Mouse (Mus musculus): Measurements from ENCODE around the gene Rexo5. TPM values are rescaled to one million over a fixed set of nuclear protein-coding genes. Genes with fewer than 3 reads are reported as not detected.

Gene Rexo5
- polyA plus RNA-seq, 1 experiment from 2014 or later, result 25.0 TPM

DNA sequence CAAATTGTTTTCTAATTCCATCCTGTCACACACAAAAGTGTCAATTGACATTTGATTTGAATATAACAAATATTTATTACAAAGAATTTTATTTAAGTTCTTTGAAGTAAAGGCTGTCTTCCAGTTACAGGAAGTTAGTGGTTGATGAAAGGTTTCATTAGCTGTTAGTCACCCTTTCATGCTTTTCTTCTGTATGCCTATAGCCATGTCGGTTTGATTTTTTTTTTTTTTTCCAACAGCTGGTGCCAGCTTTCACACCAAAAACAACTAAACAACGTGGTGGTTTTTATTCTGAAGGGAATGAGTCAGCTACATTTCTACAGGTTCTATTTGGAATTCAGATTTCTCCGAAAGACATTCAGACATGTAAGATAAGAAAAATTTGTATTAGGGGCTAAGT is 7.2 kb downstream of the Rexo5 start:
- H3K9ac ChIP-seq (replicated peaks; ENCODE audit: low read depth, low read length), result no peak overlapping the region

DNA sequence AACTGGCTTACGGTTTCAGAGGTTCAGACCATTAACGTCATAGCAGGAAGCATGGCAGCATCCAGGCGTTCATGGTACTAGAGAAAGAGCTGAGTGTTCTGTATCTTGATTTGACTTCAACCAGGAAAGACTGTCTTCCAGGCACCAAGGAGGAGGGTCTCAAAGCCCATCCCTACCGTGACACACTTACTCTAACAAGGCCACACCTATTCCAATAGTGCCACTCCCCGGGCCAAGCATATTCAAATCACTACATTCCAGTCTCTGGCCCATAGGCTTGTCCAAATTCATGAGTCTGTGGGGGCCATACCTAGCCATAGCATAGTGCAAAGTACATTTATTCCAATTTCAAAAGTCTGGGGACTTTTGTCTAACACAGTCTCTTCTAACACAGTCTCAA is 13.6 kb downstream of the Rexo5 start:
- 87% methylated on average over 5 of the region's 5 CpGs for WGBS
- no peak overlapping the region for H3K9ac ChIP-seq (replicated peaks; ENCODE audit: low read depth, low read length)

More for the DNA sequence above, 7.2 kb downstream of the Rexo5 start:
- peaks cover 6% of the 10 kb centered on the region; the same call in 1 of the 2 replicates for H3K36me3 ChIP-seq (ENCODE audit: control insufficient read depth, insufficient read depth, low read length)
- H3K27me3 ChIP-seq (ENCODE audit: control insufficient read depth, insufficient read depth, low read length), result no peaks in the 10 kb centered on the region
- H3K4me2 ChIP-seq (replicated peaks; ENCODE audit: low read depth, low read length), result no peak overlapping the region
- 83% methylated on average over 3 of the region's 3 CpGs for WGBS
- no peaks in the 10 kb centered on the region for H3K9me3 ChIP-seq (ENCODE audit: control insufficient read depth, low read depth, low read length)
- no peak overlapping the region for H3K27ac ChIP-seq (ENCODE audit: low read length)
- H3K4me1 ChIP-seq (ENCODE audit: control insufficient read depth, insufficient read depth, low read length), result no peaks in the 10 kb centered on the region
- no peak overlapping the region for H3K4me3 ChIP-seq (ENCODE audit: low read depth, low read length)
- ATAC-seq (ENCODE audit: insufficient number of reproducible peaks, insufficient read depth, low FRiP score, low read depth), result no peak

DNA sequence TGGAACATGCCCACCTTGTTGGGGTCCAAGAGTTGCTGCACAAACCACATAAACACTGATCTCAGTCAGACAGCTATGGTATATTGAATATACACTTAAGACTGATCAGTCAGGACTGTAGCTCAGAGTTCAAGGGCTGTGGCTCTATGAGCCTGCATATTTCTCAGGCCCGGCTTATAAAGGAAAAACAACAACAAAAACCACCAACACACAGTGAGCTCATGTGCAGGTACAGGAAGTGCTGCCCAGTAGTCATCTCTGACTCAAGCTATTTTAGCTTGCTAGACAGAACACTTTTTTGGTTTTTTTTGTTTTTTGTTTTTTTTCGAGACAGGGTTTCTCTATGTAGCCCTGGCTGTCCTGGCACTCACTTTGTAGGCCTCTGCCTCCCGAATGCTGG is 14.9 kb downstream of the Rexo5 start:
- H3K4me1 ChIP-seq (ENCODE audit: control insufficient read depth, insufficient read depth, low read length), result no peaks in the 10 kb centered on the region
- no peak overlapping the region for H3K9ac ChIP-seq (replicated peaks; ENCODE audit: low read depth, low read length)
- H3K4me3 ChIP-seq (ENCODE audit: low read depth, low read length), result no peak overlapping the region
- no peak overlapping the region for H3K27ac ChIP-seq (ENCODE audit: low read length)
- no peaks in the 10 kb centered on the region for H3K27me3 ChIP-seq (ENCODE audit: control insufficient read depth, insufficient read depth, low read length)
- no peak for ATAC-seq (ENCODE audit: insufficient number of reproducible peaks, insufficient read depth, low FRiP score, low read depth)
- H3K9me3 ChIP-seq (ENCODE audit: control insufficient read depth, low read depth, low read length), result no peaks in the 10 kb centered on the region
- no peak overlapping the region for H3K4me2 ChIP-seq (replicated peaks; ENCODE audit: low read depth, low read length)
- peaks cover 11% of the 10 kb centered on the region; the same call in 1 of the 2 replicates for H3K36me3 ChIP-seq (ENCODE audit: control insufficient read depth, insufficient read depth, low read length)
- 91% methylated on average over 3 of the region's 3 CpGs for WGBS

More for the DNA sequence above, 13.6 kb downstream of the Rexo5 start:
- Histone ChIP-seq H3K27ac (ENCODE audit: low read length) (no peak overlapping the region), H3K4me1 (ENCODE audit: control insufficient read depth, insufficient read depth, low read length) (no peaks in the 10 kb centered on the region), H3K27me3 (ENCODE audit: control insufficient read depth, insufficient read depth, low read length) (no peaks in the 10 kb centered on the region), H3K36me3 (ENCODE audit: control insufficient read depth, insufficient read depth, low read length) (peaks cover 11% of the 10 kb centered on the region; the same call in 1 of the 2 replicates), H3K9me3 (ENCODE audit: control insufficient read depth, low read depth, low read length) (no peaks in the 10 kb centered on the region), H3K4me3 (ENCODE audit: low read depth, low read length) (no peak overlapping the region), H3K4me2 (replicated peaks; ENCODE audit: low read depth, low read length) (no peak overlapping the region)
- ATAC-seq (ENCODE audit: insufficient number of reproducible peaks, insufficient read depth, low FRiP score, low read depth), result no peak

DNA sequence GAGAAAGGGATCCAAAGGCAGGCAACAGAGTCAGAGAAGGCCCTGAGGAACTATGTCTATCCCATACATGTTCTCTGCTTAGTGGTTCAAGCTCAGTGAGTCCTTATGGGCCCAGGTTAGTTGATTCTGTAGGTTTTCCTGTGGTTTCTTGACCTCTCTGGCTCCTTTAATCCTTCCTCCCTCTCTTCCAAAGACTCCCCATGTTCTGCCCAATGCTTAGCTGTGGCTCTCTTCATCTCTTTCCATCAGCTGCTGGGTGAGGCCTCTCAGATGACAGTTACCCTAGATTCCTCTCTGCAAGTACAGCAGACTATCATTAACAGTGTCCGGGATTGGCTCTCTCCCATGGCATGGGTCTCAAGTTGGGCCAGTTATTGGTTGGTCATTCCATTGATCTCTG is 41.6 kb downstream of the Rexo5 start:
- no peak for ATAC-seq (ENCODE audit: insufficient number of reproducible peaks, insufficient read depth, low FRiP score, low read depth)
- no peak overlapping the region for H3K4me3 ChIP-seq (ENCODE audit: low read depth, low read length)
- no peak overlapping the region for H3K27ac ChIP-seq (ENCODE audit: low read length)
- no peaks in the 10 kb centered on the region; the same call in 1 of the 2 replicates for H3K36me3 ChIP-seq (ENCODE audit: control insufficient read depth, insufficient read depth, low read length)
- no peaks in the 10 kb centered on the region for H3K9me3 ChIP-seq (ENCODE audit: control insufficient read depth, low read depth, low read length)
- WGBS, result 97% methylated on average over 1 of the region's 1 CpGs
- H3K4me2 ChIP-seq (replicated peaks; ENCODE audit: low read depth, low read length), result no peak overlapping the region
- H3K27me3 ChIP-seq (ENCODE audit: control insufficient read depth, insufficient read depth, low read length), result no peaks in the 10 kb centered on the region
- no peak overlapping the region for H3K9ac ChIP-seq (replicated peaks; ENCODE audit: low read depth, low read length)
- no peaks in the 10 kb centered on the region for H3K4me1 ChIP-seq (ENCODE audit: control insufficient read depth, insufficient read depth, low read length)

DNA sequence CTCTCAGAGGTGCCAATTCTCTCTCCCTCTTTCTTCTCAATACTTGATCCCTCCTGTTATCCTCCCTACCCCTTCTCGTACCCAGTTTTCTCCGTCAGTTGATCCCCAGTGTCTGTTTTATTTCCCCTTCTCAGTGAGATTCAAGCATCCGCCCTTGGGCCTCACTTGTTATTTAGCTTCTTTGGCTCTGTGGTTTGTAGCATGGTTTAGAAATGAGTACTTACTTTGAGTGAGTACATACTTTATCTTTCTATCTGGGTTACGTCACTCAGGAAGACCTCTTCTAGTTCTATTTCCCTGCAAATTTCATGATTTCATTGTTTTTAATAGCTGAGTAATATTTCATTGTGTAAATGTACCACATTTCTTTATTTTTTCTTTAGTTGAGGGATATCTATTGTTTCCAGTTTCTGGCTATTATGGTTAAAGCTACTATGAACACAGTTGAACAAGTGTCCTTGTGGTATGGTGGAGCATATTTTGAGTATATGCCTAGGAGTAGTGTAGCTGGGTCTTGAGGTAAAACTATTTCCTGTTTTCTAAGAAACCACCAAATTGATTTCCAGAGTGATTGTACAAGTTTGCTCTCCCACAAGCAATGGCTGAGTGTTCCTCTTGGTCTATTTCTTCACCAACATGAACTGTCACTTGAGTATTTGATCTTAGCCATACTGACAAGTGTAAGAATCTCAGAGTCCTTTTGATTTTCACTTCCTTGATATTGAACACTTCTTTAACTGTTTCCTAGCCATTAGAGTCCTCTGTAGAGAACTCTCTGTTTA is 42.4 kb downstream of the Rexo5 start:
- WGBS, result 90% methylated on average over 4 of the region's 4 CpGs
- H3K4me3 ChIP-seq (ENCODE audit: low read depth, low read length), result no peak overlapping the region
- no peak overlapping the region for H3K27ac ChIP-seq (ENCODE audit: low read length)
- no peak overlapping the region for H3K4me2 ChIP-seq (replicated peaks; ENCODE audit: low read depth, low read length)
- no peak overlapping the region for H3K9ac ChIP-seq (replicated peaks; ENCODE audit: low read depth, low read length)
- no peaks in the 10 kb centered on the region for H3K9me3 ChIP-seq (ENCODE audit: control insufficient read depth, low read depth, low read length)
- peaks cover under 1% of the 10 kb centered on the region; the same call in 1 of the 2 replicates for H3K36me3 ChIP-seq (ENCODE audit: control insufficient read depth, insufficient read depth, low read length)
- no peaks in the 10 kb centered on the region for H3K27me3 ChIP-seq (ENCODE audit: control insufficient read depth, insufficient read depth, low read length)
- H3K4me1 ChIP-seq (ENCODE audit: control insufficient read depth, insufficient read depth, low read length), result no peaks in the 10 kb centered on the region
- no peak for ATAC-seq (ENCODE audit: insufficient number of reproducible peaks, insufficient read depth, low FRiP score, low read depth)

DNA sequence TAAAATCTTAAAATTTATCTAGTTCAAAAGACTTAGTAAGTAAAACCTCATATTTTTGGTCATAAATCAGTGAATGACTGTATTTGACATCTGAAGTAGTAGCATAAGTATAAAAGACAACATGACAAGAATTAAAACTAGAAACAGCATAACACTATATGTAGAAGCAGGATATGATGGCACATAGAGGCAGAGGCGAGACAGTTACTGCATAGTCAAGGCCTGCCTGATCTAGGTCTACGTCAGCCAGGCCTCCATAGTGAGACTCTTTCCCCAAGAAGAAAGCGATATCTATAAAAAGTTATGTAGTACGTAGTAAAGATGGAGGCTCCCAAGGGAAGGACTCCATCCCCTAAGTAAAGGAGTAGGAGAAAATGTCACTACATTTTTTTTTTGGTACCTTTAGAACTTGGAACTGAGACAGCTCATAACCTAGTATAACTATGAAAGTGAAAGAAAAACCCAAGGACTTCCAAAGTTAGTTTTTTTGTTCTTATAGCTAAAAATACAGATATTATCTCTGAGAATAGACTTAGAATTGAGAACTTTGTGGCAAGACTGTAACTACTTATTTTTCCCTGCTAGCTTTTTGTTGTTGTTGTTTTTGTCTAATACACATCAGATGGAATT is 48.1 kb downstream of the Rexo5 start:
- no peaks in the 10 kb centered on the region for H3K4me1 ChIP-seq (ENCODE audit: control insufficient read depth, insufficient read depth, low read length)
- no peak overlapping the region for H3K4me2 ChIP-seq (replicated peaks; ENCODE audit: low read depth, low read length)
- WGBS, result 93% methylated on average over 4 of the region's 4 CpGs
- no peak overlapping the region for H3K9ac ChIP-seq (replicated peaks; ENCODE audit: low read depth, low read length)
- ATAC-seq (ENCODE audit: insufficient number of reproducible peaks, insufficient read depth, low FRiP score, low read depth), result no peak
- no peak overlapping the region for H3K27ac ChIP-seq (ENCODE audit: low read length)
- H3K27me3 ChIP-seq (ENCODE audit: control insufficient read depth, insufficient read depth, low read length), result no peaks in the 10 kb centered on the region
- H3K9me3 ChIP-seq (ENCODE audit: control insufficient read depth, low read depth, low read length), result no peaks in the 10 kb centered on the region
- H3K36me3 ChIP-seq (ENCODE audit: control insufficient read depth, insufficient read depth, low read length), result peaks cover 14% of the 10 kb centered on the region
- no peak overlapping the region for H3K4me3 ChIP-seq (ENCODE audit: low read depth, low read length)

DNA sequence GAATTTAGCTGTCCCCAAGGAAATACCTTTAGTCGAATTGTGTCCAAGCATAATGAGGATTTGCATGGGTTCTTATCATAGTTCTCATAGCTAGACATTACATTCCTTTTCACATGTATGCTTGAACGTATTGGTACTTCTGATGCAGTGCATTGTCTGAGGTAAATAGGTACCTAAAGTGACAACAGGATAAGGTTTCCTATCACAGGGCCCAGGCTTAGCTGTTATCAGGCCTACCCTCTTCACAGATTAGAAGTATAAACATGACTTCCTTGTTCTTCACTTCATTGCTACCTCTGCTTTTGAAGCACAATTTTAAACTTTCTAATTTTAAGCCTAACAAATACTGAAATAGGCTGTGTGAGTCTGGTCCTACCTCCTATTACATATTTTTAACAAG is 51.7 kb downstream of the Rexo5 start:
- WGBS, result 72% methylated on average over 2 of the region's 2 CpGs
- Histone ChIP-seq H3K9me3 (ENCODE audit: control insufficient read depth, low read depth, low read length) (no peaks in the 10 kb centered on the region), H3K9ac (replicated peaks; ENCODE audit: low read depth, low read length) (no peak overlapping the region), H3K27ac (ENCODE audit: low read length) (no peak overlapping the region), H3K4me1 (ENCODE audit: control insufficient read depth, insufficient read depth, low read length) (no peaks in the 10 kb centered on the region), H3K4me3 (ENCODE audit: low read depth, low read length) (no peak overlapping the region), H3K27me3 (ENCODE audit: control insufficient read depth, insufficient read depth, low read length) (no peaks in the 10 kb centered on the region), H3K36me3 (ENCODE audit: control insufficient read depth, insufficient read depth, low read length) (peaks cover 20% of the 10 kb centered on the region), H3K4me2 (replicated peaks; ENCODE audit: low read depth, low read length) (no peak overlapping the region)
- ATAC-seq (ENCODE audit: insufficient number of reproducible peaks, insufficient read depth, low FRiP score, low read depth), result no peak

DNA sequence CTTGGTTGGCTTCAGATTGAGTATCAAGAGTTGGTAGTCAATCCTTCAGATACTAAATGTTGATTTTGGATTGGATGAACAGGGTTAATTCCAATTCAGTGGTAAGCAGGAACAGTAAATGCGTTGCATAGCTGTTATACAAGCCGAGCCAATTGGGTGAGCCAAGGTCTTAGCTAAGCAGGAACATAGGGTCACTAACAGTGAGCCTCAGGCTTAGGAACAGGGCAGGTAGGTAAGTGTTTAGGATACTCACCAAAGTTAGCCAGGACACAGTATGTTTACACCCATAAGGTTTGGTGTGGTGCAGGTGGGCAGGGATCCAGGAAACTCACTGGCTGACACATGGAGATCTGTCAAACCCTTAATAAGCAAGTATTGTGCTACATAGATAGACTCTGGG is 53.6 kb downstream of the Rexo5 start:
- no peaks in the 10 kb centered on the region for H3K9me3 ChIP-seq (ENCODE audit: control insufficient read depth, low read depth, low read length)
- 95% methylated on average over 2 of the region's 2 CpGs for WGBS
- H3K9ac ChIP-seq (replicated peaks; ENCODE audit: low read depth, low read length), result no peak overlapping the region
- no peaks in the 10 kb centered on the region for H3K27me3 ChIP-seq (ENCODE audit: control insufficient read depth, insufficient read depth, low read length)
- no peak overlapping the region for H3K4me3 ChIP-seq (ENCODE audit: low read depth, low read length)
- H3K4me2 ChIP-seq (replicated peaks; ENCODE audit: low read depth, low read length), result no peak overlapping the region
- no peak overlapping the region for H3K27ac ChIP-seq (ENCODE audit: low read length)
- H3K4me1 ChIP-seq (ENCODE audit: control insufficient read depth, insufficient read depth, low read length), result no peaks in the 10 kb centered on the region
- ATAC-seq (ENCODE audit: insufficient number of reproducible peaks, insufficient read depth, low FRiP score, low read depth), result no peak
- H3K36me3 ChIP-seq (ENCODE audit: control insufficient read depth, insufficient read depth, low read length), result peaks cover 17% of the 10 kb centered on the region
